Mouse (Mus musculus) layer of hippocampus, postnatal 25 days (tissue): ENCODE results near the gene Gm20481. TPM values are rescaled to one million over a fixed set of nuclear protein-coding genes. Genes with fewer than 3 reads are reported as not detected.

Source experiments
- total RNA-seq, 2 experiments: library from RNA; stranded (reverse); gene quantifications; 2 replicates each; pipeline ENCODE4 v1.2.3; 2021

Gm20481 gene
- total RNA-seq, 2 experiments from 2014 or later, result not detected

Other genes with a start within 250 kb of the Gm20481 start
- gene C4b, start 226.0 kb upstream of the Gm20481 start, total RNA-seq, result 10 to 100 TPM; 16.5 to 17.5 TPM
- gene Cyp21a1, start 165.4 kb upstream of the Gm20481 start, total RNA-seq, result under 1 TPM; 0.12 to 0.19 TPM
- 10 to 100 TPM; 57.3 to 59.8 TPM for gene Stk19, start 133.0 kb upstream of the Gm20481 start, total RNA-seq
- 10 to 100 TPM; 36.7 to 37.7 TPM for gene Dxo, start 132.9 kb upstream of the Gm20481 start, total RNA-seq
- 10 to 100 TPM; 64.7 to 72.4 TPM for gene Skiv2l, start 119.7 kb upstream of the Gm20481 start, total RNA-seq
- gene Nelfe, start 119.5 kb upstream of the Gm20481 start, total RNA-seq, result 10 to 100 TPM; 32.1 to 39.1 TPM
- gene Cfb, start 107.4 kb upstream of the Gm20481 start, total RNA-seq, result under 1 TPM in 1 of 2 experiments, not detected in 1; 0.17 TPM
- 1 to 10 TPM; 7.3 to 7.7 TPM for gene Zbtb12, start 90.4 kb upstream of the Gm20481 start, total RNA-seq
- gene Gm20547, start 87.9 kb upstream of the Gm20481 start, total RNA-seq, result not detected
- 1 to 10 TPM in 1 of 2 experiments, under 1 TPM in 1; 0.86 to 1.9 TPM for gene C2, start 71.6 kb upstream of the Gm20481 start, total RNA-seq
- gene Ehmt2, start 71.4 kb upstream of the Gm20481 start, total RNA-seq, result 100 to 1,000 TPM; 164 to 188 TPM
- under 1 TPM; 0.20 to 0.21 TPM for gene Slc44a4, start 55.4 kb upstream of the Gm20481 start, total RNA-seq
- gene Neu1, start 38.7 kb upstream of the Gm20481 start, total RNA-seq, result 10 to 100 TPM; 37.2 to 37.4 TPM
- gene Hspa1b, start 10.7 kb upstream of the Gm20481 start, total RNA-seq, result 10 to 100 TPM; 17.0 to 23.5 TPM
- gene Hspa1a, start 2.2 kb downstream of the Gm20481 start, total RNA-seq, result 10 to 100 TPM; 14.9 to 17.9 TPM
- gene Hspa1l, start 2.8 kb downstream of the Gm20481 start, total RNA-seq, result under 1 TPM; 0.22 to 0.31 TPM
- 10 to 100 TPM; 18.1 to 19.3 TPM for gene Lsm2, start 11.9 kb downstream of the Gm20481 start, total RNA-seq
- gene Vars, start 31.1 kb downstream of the Gm20481 start, total RNA-seq, result 10 to 100 TPM; 43.7 to 55.6 TPM
- gene Vwa7, start 46.7 kb downstream of the Gm20481 start, total RNA-seq, result under 1 TPM; 0.07 to 0.23 TPM
- 1 to 10 TPM in 1 of 2 experiments, under 1 TPM in 1; 0.64 to 1.1 TPM for gene Sapcd1, start 58.1 kb downstream of the Gm20481 start, total RNA-seq
- gene Msh5, start 76.8 kb downstream of the Gm20481 start, total RNA-seq, result under 1 TPM; 0.62 to 0.82 TPM
- 10 to 100 TPM in 1 of 2 experiments, 1 to 10 TPM in 1; 9.7 to 10.1 TPM for gene Clic1, start 80.1 kb downstream of the Gm20481 start, total RNA-seq
- gene Ddah2, start 89.1 kb downstream of the Gm20481 start, total RNA-seq, result 10 to 100 TPM; 19.5 to 20.7 TPM
- gene Ly6g6c, start 95.5 kb downstream of the Gm20481 start, total RNA-seq, result not detected
- gene Mpig6b, start 96.3 kb downstream of the Gm20481 start, total RNA-seq, result not detected
- gene Ly6g6e, start 107.0 kb downstream of the Gm20481 start, total RNA-seq, result 1 to 10 TPM; 4.1 to 4.3 TPM
- 1 to 10 TPM in 1 of 2 experiments, under 1 TPM in 1; 0.80 to 1.2 TPM for gene Ly6g6d, start 108.2 kb downstream of the Gm20481 start, total RNA-seq
- not detected for gene Ly6g6f, start 115.7 kb downstream of the Gm20481 start, total RNA-seq
- 10 to 100 TPM; 97.9 to 98.1 TPM for gene Abhd16a, start 119.4 kb downstream of the Gm20481 start, total RNA-seq
- gene Ly6g5c, start 138.4 kb downstream of the Gm20481 start, total RNA-seq, result not detected
- under 1 TPM; 0.42 to 0.54 TPM for gene Ly6g5b, start 145.5 kb downstream of the Gm20481 start, total RNA-seq
- 10 to 100 TPM; 14.2 to 14.4 TPM for gene Gpank1, start 151.5 kb downstream of the Gm20481 start, total RNA-seq
- 100 to 1,000 TPM; 179 to 181 TPM for gene Csnk2b, start 152.1 kb downstream of the Gm20481 start, total RNA-seq
- gene D17H6S53E, start 156.5 kb downstream of the Gm20481 start, total RNA-seq, result 10 to 100 TPM; 27.0 to 27.3 TPM
- not detected for gene Apom, start 162.1 kb downstream of the Gm20481 start, total RNA-seq
- 100 to 1,000 TPM; 290 to 320 TPM for gene Bag6, start 165.3 kb downstream of the Gm20481 start, total RNA-seq
- gene Prrc2a, start 195.0 kb downstream of the Gm20481 start, total RNA-seq, result 100 to 1,000 TPM; 302 to 353 TPM
- 10 to 100 TPM; 10.4 to 10.8 TPM for gene Aif1, start 206.2 kb downstream of the Gm20481 start, total RNA-seq
- gene Lst1, start 218.5 kb downstream of the Gm20481 start, total RNA-seq, result 1 to 10 TPM; 8.1 to 8.9 TPM
- gene Ltb, start 224.5 kb downstream of the Gm20481 start, total RNA-seq, result under 1 TPM; 0.42 to 0.54 TPM
- gene Tnf, start 232.1 kb downstream of the Gm20481 start, total RNA-seq, result not detected
- under 1 TPM in 1 of 2 experiments, not detected in 1; 0.20 TPM for gene Lta, start 235.4 kb downstream of the Gm20481 start, total RNA-seq